Mouse (Mus musculus) limb, embryonic 11.5 days (tissue): ENCODE measurements around the gene Adamts7. TPM values are rescaled to one million over a fixed set of nuclear protein-coding genes. Genes with fewer than 3 reads are reported as not detected.

Source experiments
- ATAC-seq: fragments of 200-750 bp; cut with Nextera tagmentation; 2 replicates; pipeline ENCODE4 v1.8.0; 2017; ENCODE audit warnings: low read depth; ENCODE audit not compliant: insufficient number of reproducible peaks, low FRiP score, low TSS enrichment
- DNase-seq: peaks from one replicate; pipeline ENCODE4 v3.0.0-alpha.2; 2015; ENCODE audit warnings: low spot score
- H3K27ac ChIP-seq: fragments of 300-500 bp; sonication (generic); replicated peaks from 2 replicates; pipeline ENCODE4 v1.5.1; 2014; ENCODE audit warnings: low read depth, mild to moderate bottlenecking, low read length
- H3K27me3 ChIP-seq: fragments of 300-500 bp; sonication (generic); 2 replicates; pipeline ENCODE4 v1.6.1; 2014; ENCODE audit warnings: mild to moderate bottlenecking, low read length, mixed read lengths; ENCODE audit not compliant: control insufficient read depth, insufficient read depth
- H3K36me3 ChIP-seq: fragments of 300-500 bp; sonication (generic); 2 replicates; pipeline ENCODE4 v1.6.1; 2014; ENCODE audit warnings: mild to moderate bottlenecking, low read length, moderate library complexity, mixed read lengths; ENCODE audit not compliant: control insufficient read depth, insufficient read depth
- H3K4me1 ChIP-seq: fragments of 300-500 bp; sonication (generic); 2 replicates; pipeline ENCODE4 v1.6.1; 2014; ENCODE audit warnings: low read length, mixed read lengths; ENCODE audit not compliant: control insufficient read depth, insufficient read depth
- H3K4me2 ChIP-seq: fragments of 300-500 bp; sonication (generic); 2 replicates; pipeline ENCODE4 v1.6.1; 2014; ENCODE audit warnings: low read depth, mild to moderate bottlenecking, moderate library complexity; ENCODE audit not compliant: severe bottlenecking
- H3K4me3 ChIP-seq: fragments of 300-500 bp; sonication (generic); 2 replicates; pipeline ENCODE4 v1.5.1; 2014; ENCODE audit warnings: low read depth, low read length
- H3K9ac ChIP-seq: fragments of 300-500 bp; sonication (generic); 2 replicates; pipeline ENCODE4 v1.6.1; 2014; ENCODE audit warnings: mild to moderate bottlenecking, low read length
- H3K9me3 ChIP-seq: fragments of 300-500 bp; sonication (generic); 2 replicates; pipeline ENCODE4 v1.6.1; 2016; ENCODE audit warnings: low read length; ENCODE audit not compliant: control insufficient read depth
- WGBS: fragments of 180-500 bp; shearing (Covaris S2); extraction: QIAGEN DNeasy Blood & Tissue Kit; methylation state at CpG from one replicate; pipeline ENCODE4 v1.1.7; 2014; 5-methylcytosine and 5-hydroxymethylcytosine counted together
- polyA plus RNA-seq: library from polyadenylated mRNA; unstranded; fragments of >200 nt; fragmentation: Nextera tagmentation; extraction: Ambion mirVana; gene quantifications from 2 replicates; pipeline ENCODE4 v1.2.1, GENCODE M21; 2014

Gene Adamts7
- polyA plus RNA-seq, 1 experiment from 2014 or later = 12.7 TPM

- Histone ChIP-seq H3K27ac (no peak overlapping the region), H3K4me3 (no peak overlapping the region), H3K27me3 (no peaks in the 10 kb centered on the region), H3K4me1 (no peaks in the 10 kb centered on the region), H3K36me3 (peaks cover 8% of the 10 kb centered on the region), H3K9me3 (no peaks in the 10 kb centered on the region), H3K9ac (no peak overlapping the region), H3K4me2 (no peak overlapping the region)
- WGBS = 93% methylated on average over 21 of the region's 21 CpGs
- DNase-seq = no peak
- no peak for ATAC-seq
Measured at GRCm38 (mm10) chr9:90226081-90226741, 63.3 kb downstream of the Adamts7 start.

GRCm38 (mm10) chr9:90226742-90227096, 63.9 kb downstream of the Adamts7 start:
- Histone ChIP-seq H3K9me3 (no peaks in the 10 kb centered on the region), H3K27me3 (no peaks in the 10 kb centered on the region), H3K4me3 (no peak overlapping the region), H3K4me2 (no peak overlapping the region), H3K27ac (no peak overlapping the region), H3K9ac (no peak overlapping the region), H3K36me3 (peaks cover 8% of the 10 kb centered on the region), H3K4me1 (no peaks in the 10 kb centered on the region)
- DNase-seq (no peak), ATAC-seq (no peak; the same call in 1 of the 2 replicates)
- 91% methylated on average over 2 of the region's 2 CpGs for WGBS

- H3K36me3 ChIP-seq = peaks cover 8% of the 10 kb centered on the region
- 78% methylated on average over 12 of the region's 12 CpGs for whole genome bisulfite sequencing
- DNase-seq (no peak), ATAC-seq (no peak)
- H3K9ac ChIP-seq = no peak overlapping the region
- no peaks in the 10 kb centered on the region for H3K27me3 ChIP-seq
- no peak overlapping the region for H3K27ac ChIP-seq
- H3K4me3 ChIP-seq = no peak overlapping the region
- H3K4me2 ChIP-seq = no peak overlapping the region
- no peaks in the 10 kb centered on the region for H3K9me3 ChIP-seq
- H3K4me1 ChIP-seq = no peaks in the 10 kb centered on the region
Measured at GRCm38 (mm10) chr9:90227171-90227570, 64.3 kb downstream of the Adamts7 start.

- WGBS = 90% methylated on average over 8 of the region's 8 CpGs
- DNase-seq (no peak), ATAC-seq (no peak)
- no peaks in the 10 kb centered on the region for H3K9me3 ChIP-seq
- H3K36me3 ChIP-seq = no peaks in the 10 kb centered on the region
- H3K4me3 ChIP-seq = no peak overlapping the region
- no peak overlapping the region for H3K27ac ChIP-seq
- no peak overlapping the region for H3K9ac ChIP-seq
- H3K27me3 ChIP-seq = no peaks in the 10 kb centered on the region
- H3K4me2 ChIP-seq = no peak overlapping the region
- H3K4me1 ChIP-seq = no peaks in the 10 kb centered on the region
Measured at GRCm38 (mm10) chr9:90232781-90233690, 70.2 kb downstream of the Adamts7 start.

GRCm38 (mm10) chr9:90233906-90234419, 71.1 kb downstream of the Adamts7 start:
- H3K4me2 ChIP-seq = no peak overlapping the region

GRCm38 (mm10) chr9:90234786-90235185, 71.9 kb downstream of the Adamts7 start:
- Histone ChIP-seq H3K27me3 (no peaks in the 10 kb centered on the region), H3K4me1 (no peaks in the 10 kb centered on the region), H3K9ac (no peak overlapping the region), H3K27ac (no peak overlapping the region), H3K9me3 (no peaks in the 10 kb centered on the region), H3K4me3 (no peak overlapping the region), H3K36me3 (0 out of 2 replicates have a peak, but pooled peaks cover 3% of the 10 kb centered on the region), H3K4me2 (no peak overlapping the region)
- DNase-seq (no peak), ATAC-seq (no peak)
- 90% methylated on average over 5 of the region's 5 CpGs for WGBS

More at GRCm38 (mm10) chr9:90233906-90234419, 71.1 kb downstream of the Adamts7 start:
- H3K27ac ChIP-seq = no peak overlapping the region
- ATAC-seq (no peak), DNase-seq (no peak)
- no peaks in the 10 kb centered on the region for H3K27me3 ChIP-seq
- H3K36me3 ChIP-seq = no peaks in the 10 kb centered on the region
- no peaks in the 10 kb centered on the region for H3K9me3 ChIP-seq
- H3K4me3 ChIP-seq = no peak overlapping the region
- WGBS = 91% methylated on average over 5 of the region's 5 CpGs
- H3K9ac ChIP-seq = no peak overlapping the region
- no peaks in the 10 kb centered on the region for H3K4me1 ChIP-seq

- WGBS = 88% methylated on average over 10 of the region's 10 CpGs
Measured at GRCm38 (mm10) chr9:90235258-90235882, 72.5 kb downstream of the Adamts7 start.

GRCm38 (mm10) chr9:90236817-90237216, 73.9 kb downstream of the Adamts7 start:
- DNase-seq (no peak), ATAC-seq (no peak)
- H3K9me3 ChIP-seq = no peaks in the 10 kb centered on the region
- H3K4me1 ChIP-seq = no peaks in the 10 kb centered on the region
- WGBS = 92% methylated on average over 5 of the region's 5 CpGs
- H3K27ac ChIP-seq = no peak overlapping the region
- H3K4me2 ChIP-seq = no peak overlapping the region
- H3K27me3 ChIP-seq = no peaks in the 10 kb centered on the region
- H3K36me3 ChIP-seq = 0 out of 2 replicates have a peak, but pooled peaks cover 3% of the 10 kb centered on the region
- no peak overlapping the region for H3K4me3 ChIP-seq
- H3K9ac ChIP-seq = no peak overlapping the region

More at GRCm38 (mm10) chr9:90235258-90235882, 72.5 kb downstream of the Adamts7 start:
- no peak for DNase-seq
- no peaks in the 10 kb centered on the region for H3K9me3 ChIP-seq
- no peak overlapping the region for H3K4me2 ChIP-seq
- no peak overlapping the region for H3K4me3 ChIP-seq
- H3K4me1 ChIP-seq = no peaks in the 10 kb centered on the region
- H3K9ac ChIP-seq = no peak overlapping the region
- ATAC-seq = no peak
- no peaks in the 10 kb centered on the region for H3K27me3 ChIP-seq
- 0 out of 2 replicates have a peak, but pooled peaks cover 3% of the 10 kb centered on the region for H3K36me3 ChIP-seq
- no peak overlapping the region for H3K27ac ChIP-seq
